ENCODE assay signal across 13 mouse cellular contexts in the genomic region with DNA sequence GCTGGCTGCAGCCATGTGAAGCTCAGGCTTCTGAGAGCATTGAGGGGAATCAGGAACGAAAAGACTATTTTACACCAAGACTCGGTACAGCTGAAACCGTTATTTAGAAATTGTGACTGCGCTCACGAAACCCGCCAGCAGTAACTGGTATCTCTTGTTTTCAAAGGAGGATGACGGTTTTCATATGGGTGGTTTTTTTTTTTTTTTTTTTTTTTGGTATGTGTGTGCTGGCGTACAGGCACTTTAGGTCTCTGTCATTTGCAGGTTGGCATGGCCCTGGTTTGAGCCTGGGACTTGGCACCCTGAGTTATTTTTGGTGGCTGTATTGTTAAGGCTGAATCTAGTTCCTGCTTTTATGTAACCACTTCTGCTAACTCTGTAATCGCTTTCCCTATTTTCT. TPM values are rescaled to one million over a fixed set of nuclear protein-coding genes. Genes with fewer than 3 reads are reported as not detected.
A peak's percentile ranks its signal among the peaks of the same experiment; 100 is the strongest.
DNase-seq lines count a peak whose midpoint lies in the region; ATAC-seq and TF ChIP-seq lines count a peak whose summit lies in the region.
"Had no signal": no experiment of that assay in that cellular context is flagged by ENCODE, and none has a peak within 500 bp of the region (broad histone marks: within the 10 kb centered on the region; RNA-seq: fewer than 3 reads in every experiment).

No protein-coding gene starts in this region.

- H3K36me3 ChIP-seq in stomach, postnatal 0 days (ENCODE audit: control insufficient read depth, insufficient read depth, low read length) = no peaks in the 10 kb centered on the region

- no peak for TF ChIP-seq CTCF in gastrocnemius, adult 2 months (IDR thresholded peaks at IDR 0.05)
- no peak for TF ChIP-seq CTCF in stomach, postnatal 0 days (IDR thresholded peaks at IDR 0.05; ENCODE audit: low read depth)

- no peak overlapping the region for H3K4me3 ChIP-seq in gastrocnemius, adult 2 months
- no peak overlapping the region for H3K4me3 ChIP-seq in stomach, postnatal 0 days (ENCODE audit: low read depth, low read length)
- H3K4me3 ChIP-seq: embryonic facial prominence, embryonic 13.5 days; lung, embryonic 15.5 days; midbrain, embryonic 13.5 days had no signal

- H3K4me1 ChIP-seq in stomach, postnatal 0 days (replicated peaks; ENCODE audit: control insufficient read depth, insufficient read depth) = no peaks in the 10 kb centered on the region
- H3K4me1 ChIP-seq: embryonic facial prominence, embryonic 13.5 days; midbrain, embryonic 13.5 days had no signal

- no peak for DNase-seq in gastrocnemius, adult 2 months
- no peak for DNase-seq in gastrocnemius, postnatal 14 days
- DNase-seq in spleen, postnatal 36 days (ENCODE audit: low spot score in 2 of 2) = peak; percentile 66 to 71
- no peak for DNase-seq in spleen, adult 18-20 months
- peak; percentile 34 for DNase-seq in thymus, postnatal 4 days
- DNase-seq in urinary bladder, postnatal 14 days (ENCODE audit: low spot score) = no peak
- no peak for DNase-seq in stomach, postnatal 0 days (ENCODE audit: low spot score)
- DNase-seq: cerebellum, postnatal 10 days had no signal

- WGBS in stomach, postnatal 0 days = 89% methylated on average over 9 of the region's 9 CpGs

- ATAC-seq in granulocyte monocyte progenitor cell, adult 5-6 weeks (replicated peaks; ENCODE audit: poor library complexity, severe bottlenecking) = peak; percentile 46
- ATAC-seq in stomach, postnatal 0 days (ENCODE audit: low FRiP score, low TSS enrichment) = no peak
- ATAC-seq: intestine, postnatal 0 days; midbrain, embryonic 13.5 days had no signal

- intact Hi-C loops in gastrocnemius, adult 2 months (cut with DNase I) = no loop called here
- intact Hi-C loops in gastrocnemius, postnatal 14 days (cut with DNase I; ENCODE audit: low total_unique reads) = no loop called here

- no peak overlapping the region for H3K9ac ChIP-seq in stomach, postnatal 0 days (ENCODE audit: low read length)
- H3K9ac ChIP-seq: embryonic facial prominence, embryonic 13.5 days; lung, embryonic 15.5 days; midbrain, embryonic 13.5 days had no signal

- peak overlapping the region; percentile 20; the same call in 1 of the 2 replicates for H3K27ac ChIP-seq in gastrocnemius, adult 2 months
- no peak overlapping the region for H3K27ac ChIP-seq in stomach, postnatal 0 days (replicated peaks)
- H3K27ac ChIP-seq: embryonic facial prominence, embryonic 13.5 days; lung, embryonic 15.5 days; midbrain, embryonic 13.5 days had no signal

- no peaks in the 10 kb centered on the region for H3K9me3 ChIP-seq in stomach, postnatal 0 days (ENCODE audit: control insufficient read depth, low read length)
- H3K9me3 ChIP-seq: embryonic facial prominence, embryonic 13.5 days; lung, embryonic 15.5 days; midbrain, embryonic 13.5 days had no signal

- no peak overlapping the region for H3K4me2 ChIP-seq in stomach, postnatal 0 days (replicated peaks; ENCODE audit: low read depth)
- H3K4me2 ChIP-seq: embryonic facial prominence, embryonic 13.5 days; lung, embryonic 15.5 days; midbrain, embryonic 13.5 days had no signal

- no peaks in the 10 kb centered on the region for H3K27me3 ChIP-seq in stomach, postnatal 0 days (ENCODE audit: control insufficient read depth, insufficient read depth, low read length)
- H3K27me3 ChIP-seq: embryonic facial prominence, embryonic 13.5 days; lung, embryonic 15.5 days; midbrain, embryonic 13.5 days had no signal

- TF ChIP-seq EP300 in stomach, postnatal 0 days (optimal IDR thresholded peaks at IDR 0.05) = no peak

RNA-seq across cellular contexts. Expression of gene Klf2, which starts 31.0 kb away (rescaled TPM):
- total RNA-seq in gastrocnemius, adult 2 months (2021) = 10 to 100 TPM in 1 of 2 experiments, 1 to 10 TPM in 1; 9.1 to 38.9 TPM
- total RNA-seq in gastrocnemius, postnatal 14 days (2021) = 10 to 100 TPM; 19.1 to 24.1 TPM
- 1.9 and 5.5 TPM in 2 replicates for total RNA-seq in granulocyte monocyte progenitor cell, adult 5-6 weeks (2014; fragmentation: Nextera tagmentation)
- total RNA-seq in granulocyte monocyte progenitor cell, adult 5-6 weeks (2017) = 2.8 and 3.2 TPM in 2 replicates
- 9.5 and 11.1 TPM in 2 replicates for polyA plus RNA-seq in stomach, postnatal 0 days (2015; fragmentation: Nextera tagmentation; extraction: Ambion mirVana)

RNA-seq across cellular contexts. Expression of gene Gm10282, which starts 44.8 kb away (rescaled TPM):
- 1 to 10 TPM; 2.8 to 4.8 TPM for total RNA-seq in gastrocnemius, adult 2 months (2021)
- total RNA-seq in gastrocnemius, postnatal 14 days (2021) = 1 to 10 TPM; 5.1 to 7.5 TPM
- 29.7 and 33.2 TPM in 2 replicates for total RNA-seq in granulocyte monocyte progenitor cell, adult 5-6 weeks (2014; fragmentation: Nextera tagmentation)
- 67.4 and 74.9 TPM in 2 replicates for total RNA-seq in granulocyte monocyte progenitor cell, adult 5-6 weeks (2017)
- 9.6 and 9.9 TPM in 2 replicates for polyA plus RNA-seq in stomach, postnatal 0 days (2015; fragmentation: Nextera tagmentation; extraction: Ambion mirVana)

Comparison
In these comparisons a context has a peak if more than half of its experiments do, and no peak if none do; other contexts are left out.
1. DNase-seq: peak in spleen, postnatal 36 days (2 of 2) and thymus, postnatal 4 days (single experiment); none in gastrocnemius, adult 2 months (single experiment), gastrocnemius, postnatal 14 days (single experiment), spleen, adult 18-20 months (0 of 2), urinary bladder, postnatal 14 days (single experiment) and stomach, postnatal 0 days (single experiment).